Mouse (Mus musculus) hindbrain, embryonic 12.5 days (tissue): ENCODE measurements around the gene Acsbg1. TPM values are rescaled to one million over a fixed set of nuclear protein-coding genes. Genes with fewer than 3 reads are reported as not detected.
"Not testable (repeated sequence)": the region's sequence is repeated elsewhere in the genome, so short reads cannot be mapped to it uniquely, and the experiment has no call there.

Experiments
- ATAC-seq: fragments of 200-750 bp; cut with Nextera tagmentation; 2 replicates; pipeline ENCODE4 v1.8.0; 2017; ENCODE audit warnings: moderate TSS enrichment; ENCODE audit not compliant: low FRiP score
- H3K27ac ChIP-seq: fragments of 300-500 bp; sonication (generic); 2 replicates; pipeline ENCODE4 v1.5.1; 2016; ENCODE audit warnings: mild to moderate bottlenecking
- H3K27me3 ChIP-seq: fragments of 300-500 bp; sonication (generic); 2 replicates; pipeline ENCODE4 v1.6.1; 2016; ENCODE audit warnings: mild to moderate bottlenecking
- H3K36me3 ChIP-seq: fragments of 300-500 bp; sonication (generic); 2 replicates; pipeline ENCODE4 v1.6.1; 2016; ENCODE audit warnings: mild to moderate bottlenecking
- H3K4me1 ChIP-seq: fragments of 300-500 bp; sonication (generic); 2 replicates; pipeline ENCODE4 v1.6.1; 2016
- H3K4me2 ChIP-seq: fragments of 300-500 bp; sonication (generic); replicated peaks from 2 replicates; pipeline ENCODE4 v1.6.1; 2016; ENCODE audit warnings: mild to moderate bottlenecking
- H3K4me3 ChIP-seq: fragments of 300-500 bp; sonication (generic); 2 replicates; pipeline ENCODE4 v1.5.1; 2016; ENCODE audit warnings: mild to moderate bottlenecking
- H3K9ac ChIP-seq: fragments of 300-500 bp; sonication (generic); 2 replicates; pipeline ENCODE4 v1.6.1; 2016; ENCODE audit warnings: mild to moderate bottlenecking, moderate library complexity
- H3K9me3 ChIP-seq: fragments of 300-500 bp; sonication (generic); replicated peaks from 2 replicates; pipeline ENCODE4 v1.6.1; 2016; ENCODE audit warnings: mild to moderate bottlenecking
- WGBS: fragments of 180-500 bp; shearing (Covaris S2); methylation state at CpG from one replicate; pipeline ENCODE4 v1.1.7; 2016; 5-methylcytosine and 5-hydroxymethylcytosine counted together
- polyA plus RNA-seq: library from polyadenylated mRNA; unstranded; fragments of >200 nt; fragmentation: Nextera tagmentation; extraction: Ambion mirVana; gene quantifications from 2 replicates; pipeline ENCODE4 v1.2.1, GENCODE M21; 2016

Gene Acsbg1
- polyA plus RNA-seq, 1 experiment from 2014 or later: 6.0 TPM

DNA sequence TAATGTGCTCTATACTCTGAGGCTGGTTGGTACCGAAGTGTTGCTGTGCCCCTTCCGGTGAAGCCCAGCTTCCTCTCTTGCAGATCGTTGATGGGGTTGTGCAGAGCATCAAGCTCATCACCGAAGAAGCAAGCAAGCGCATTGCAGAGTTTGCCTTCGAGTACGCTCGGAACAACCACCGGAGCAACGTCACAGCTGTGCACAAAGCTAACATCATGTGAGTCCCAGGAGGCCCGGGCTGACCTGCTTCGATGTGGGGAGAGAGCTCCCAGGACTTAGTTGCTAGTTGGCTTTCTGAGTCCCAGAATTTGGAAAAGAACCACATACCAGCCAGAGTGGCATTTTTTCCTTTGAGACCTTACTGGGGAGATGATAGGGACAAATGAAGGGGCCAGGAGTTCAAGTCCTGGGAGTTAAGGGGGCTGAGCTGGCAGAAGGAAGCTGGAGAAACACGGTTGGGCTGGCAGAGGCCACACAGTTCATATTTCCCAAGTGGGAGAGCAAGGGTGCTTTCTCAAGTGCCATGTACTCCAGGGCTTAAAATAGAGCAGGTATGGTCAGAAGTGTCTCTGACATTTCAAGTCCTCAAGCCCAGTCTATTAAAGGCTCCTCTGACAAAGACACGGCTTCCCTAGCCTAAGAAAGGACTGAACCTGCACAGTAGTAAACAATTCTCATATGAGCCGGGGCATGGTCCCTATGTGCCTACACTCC lies 64.8 kb downstream of the Acsbg1 start:
- H3K36me3 ChIP-seq: peaks cover 88% of the 10 kb centered on the region
- H3K4me3 ChIP-seq: no peak overlapping the region
- WGBS: 96% methylated on average over 15 of the region's 15 CpGs
- no peaks in the 10 kb centered on the region for H3K9me3 ChIP-seq
- no peaks in the 10 kb centered on the region for H3K27me3 ChIP-seq
- H3K27ac ChIP-seq: no peak overlapping the region
- H3K4me1 ChIP-seq: no peaks in the 10 kb centered on the region
- no peak overlapping the region for H3K9ac ChIP-seq
- H3K4me2 ChIP-seq: no peak overlapping the region
- ATAC-seq: no peak

DNA sequence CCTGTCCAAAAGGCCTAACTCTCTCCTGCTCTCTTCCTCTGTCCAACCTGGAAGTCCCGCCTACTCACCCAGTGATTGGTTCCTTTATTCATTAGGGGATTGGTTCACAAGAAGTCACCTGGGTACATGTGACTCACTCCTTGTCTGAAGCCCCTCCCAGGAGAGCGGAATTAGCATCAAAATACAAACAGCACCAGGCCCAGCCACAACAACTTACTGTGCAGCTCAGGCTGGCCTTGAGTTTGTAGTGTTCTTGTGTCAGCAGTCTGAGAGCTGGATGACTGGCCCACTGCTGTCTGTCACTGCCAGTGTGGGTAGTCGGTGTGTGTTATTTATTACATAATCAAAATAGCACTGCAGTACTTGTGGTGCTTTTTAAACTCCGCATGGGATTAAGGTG lies 68.0 kb downstream of the Acsbg1 start:
- not testable (repeated sequence) for H3K9me3 ChIP-seq, H3K27me3 ChIP-seq, H3K4me2 ChIP-seq, H3K27ac ChIP-seq, H3K4me3 ChIP-seq, H3K9ac ChIP-seq, H3K4me1 ChIP-seq, ATAC-seq
- H3K36me3 ChIP-seq: peaks cover 71% of the 10 kb centered on the region
- 81% methylated on average over 4 of the region's 4 CpGs for WGBS

DNA sequence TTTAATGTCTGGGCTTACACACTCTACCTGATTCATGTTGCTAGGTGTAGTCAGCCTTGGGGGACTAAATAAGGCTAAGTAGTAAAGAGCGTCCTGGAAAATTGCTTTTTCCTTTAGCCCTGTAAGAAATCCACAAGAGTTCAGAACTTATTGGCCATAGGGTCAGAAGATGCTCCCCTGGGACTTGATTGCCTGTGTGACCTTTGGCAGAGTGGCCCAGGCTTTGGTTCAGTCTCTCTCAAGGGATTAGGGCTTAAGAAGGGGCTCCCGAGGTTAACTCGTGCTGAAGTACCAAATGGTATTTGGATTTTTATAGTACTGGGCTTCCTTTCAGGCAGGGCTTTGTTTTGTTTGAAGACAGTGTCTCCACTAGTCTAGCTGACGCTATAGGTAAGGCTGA lies 73.8 kb downstream of the Acsbg1 start:
- WGBS: 69% methylated on average over 4 of the region's 4 CpGs
- no peak overlapping the region for H3K27ac ChIP-seq
- no peak overlapping the region for H3K9ac ChIP-seq
- ATAC-seq: no peak
- no peaks in the 10 kb centered on the region for H3K27me3 ChIP-seq
- peaks cover 12% of the 10 kb centered on the region for H3K4me1 ChIP-seq
- H3K9me3 ChIP-seq: no peaks in the 10 kb centered on the region
- H3K4me2 ChIP-seq: peak overlapping the region; percentile 94; the same call in 1 of the 2 replicates
- peaks cover 20% of the 10 kb centered on the region for H3K36me3 ChIP-seq
- 0 out of 2 replicates have a peak overlapping the region, but pooled peaks have one; percentile 92 for H3K4me3 ChIP-seq

DNA sequence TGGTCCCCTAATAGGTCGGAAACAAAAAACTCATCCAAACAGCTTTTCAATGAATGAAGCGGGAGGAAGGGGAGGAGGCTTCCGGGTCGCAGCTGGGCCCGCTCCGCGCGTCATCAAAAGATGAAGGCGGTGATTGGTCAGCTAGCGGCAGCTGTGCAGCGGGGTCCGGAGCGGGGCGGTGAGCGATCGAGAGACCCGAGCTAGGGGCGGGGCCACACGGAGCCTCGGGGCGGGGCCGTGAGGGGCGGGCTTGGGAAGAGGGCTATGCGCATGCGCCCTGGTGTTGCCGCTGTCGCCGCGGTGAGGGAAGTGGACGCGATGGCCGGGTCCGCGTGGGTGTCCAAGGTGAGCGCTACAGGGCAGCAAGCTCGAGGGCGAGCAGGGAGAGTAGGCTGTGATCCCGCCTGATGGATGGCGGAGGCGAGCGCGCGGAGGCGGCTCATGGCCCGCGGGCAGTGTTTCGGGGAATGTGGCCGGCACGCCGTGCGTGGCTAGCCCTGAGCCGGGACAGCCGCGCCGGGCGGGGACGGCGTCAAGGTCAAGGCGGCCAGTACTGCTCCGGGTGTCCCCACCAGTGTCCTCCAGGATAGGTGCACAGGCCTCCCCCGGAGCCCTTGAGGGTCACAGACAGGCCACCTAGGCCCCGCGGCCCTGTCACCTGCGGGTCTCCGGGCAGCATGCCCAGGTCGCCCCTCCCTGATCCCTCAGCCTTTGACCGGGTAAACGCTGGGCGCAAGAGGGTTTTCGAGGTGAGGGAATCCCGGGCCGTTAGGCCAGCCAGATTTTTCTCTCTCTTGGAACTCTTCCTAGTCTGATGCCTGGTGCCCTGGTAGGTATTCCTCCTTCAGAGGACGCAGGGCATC lies 75.2 kb downstream of the Acsbg1 start, which contains the start of gene Idh3a:
TSS of gene Idh3a (plus strand) at position 136 of the 863 bp plus-strand sequence.
- ATAC-seq: peak; percentile 99
- Histone ChIP-seq H3K36me3 (peaks cover 8% of the 10 kb centered on the region), H3K9me3 (no peaks in the 10 kb centered on the region), H3K4me1 (peaks cover 12% of the 10 kb centered on the region), H3K4me2 (peak within 1 kb of the TSS; percentile 94), H3K9ac (peak within 1 kb of the TSS; percentile 89), H3K4me3 (peak within 1 kb of the TSS; percentile 92), H3K27me3 (no peaks in the 10 kb centered on the region), H3K27ac (no peak within 1 kb of the TSS)
- WGBS: under 1% methylated on average over 72 of the region's 73 CpGs

DNA sequence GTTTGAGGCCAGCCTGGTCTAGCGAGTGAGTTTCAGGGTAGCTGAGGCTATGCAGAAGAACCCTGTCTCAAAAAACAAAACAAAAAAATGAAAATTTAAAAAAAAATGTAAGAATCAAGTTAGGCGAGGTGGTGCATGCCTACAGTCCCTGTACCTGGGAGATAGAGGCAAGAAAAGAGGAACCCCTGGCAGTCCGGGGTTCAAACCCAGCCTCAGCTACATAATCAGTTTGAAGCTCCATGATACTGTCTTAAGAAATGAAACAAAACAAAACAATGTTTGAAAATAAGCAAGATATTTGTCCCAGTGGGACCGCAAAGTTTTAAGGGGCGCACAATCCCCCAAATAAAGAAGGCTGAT lies 75.9 kb downstream of the Acsbg1 start:
- Histone ChIP-seq H3K4me3 (peak overlapping the region; percentile 92), H3K4me2 (peak overlapping the region; percentile 94), H3K36me3 (peaks cover 5% of the 10 kb centered on the region; the same call in 1 of the 2 replicates), H3K9ac (no peak overlapping the region), H3K27me3 (no peaks in the 10 kb centered on the region), H3K9me3 (no peaks in the 10 kb centered on the region), H3K4me1 (peaks cover 12% of the 10 kb centered on the region), H3K27ac (no peak overlapping the region)
- 37% methylated on average over 5 of the region's 5 CpGs for WGBS
- ATAC-seq: peak; percentile 62

DNA sequence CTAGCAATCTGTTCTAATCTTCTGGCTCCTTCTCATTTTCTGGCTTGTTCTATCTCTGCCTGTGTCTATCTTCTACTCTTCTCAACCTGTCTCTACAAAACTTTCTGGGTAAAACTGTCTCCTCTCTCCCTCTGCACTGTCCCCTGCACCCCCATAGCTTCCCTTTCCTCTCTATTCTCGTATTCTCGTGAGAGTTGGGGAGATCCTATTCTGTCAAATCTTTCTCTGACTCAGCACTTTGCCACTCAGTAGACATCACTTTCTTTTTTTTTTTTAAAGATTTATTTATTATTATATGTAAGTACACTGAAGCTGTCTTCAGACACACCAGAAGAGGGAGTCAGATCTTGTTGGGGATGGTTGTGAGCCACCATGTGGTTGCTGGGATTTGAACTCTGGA lies 77.5 kb downstream of the Acsbg1 start:
- not testable (repeated sequence) for H3K36me3 ChIP-seq, ATAC-seq
- WGBS: 80% methylated on average over 2 of the region's 2 CpGs

DNA sequence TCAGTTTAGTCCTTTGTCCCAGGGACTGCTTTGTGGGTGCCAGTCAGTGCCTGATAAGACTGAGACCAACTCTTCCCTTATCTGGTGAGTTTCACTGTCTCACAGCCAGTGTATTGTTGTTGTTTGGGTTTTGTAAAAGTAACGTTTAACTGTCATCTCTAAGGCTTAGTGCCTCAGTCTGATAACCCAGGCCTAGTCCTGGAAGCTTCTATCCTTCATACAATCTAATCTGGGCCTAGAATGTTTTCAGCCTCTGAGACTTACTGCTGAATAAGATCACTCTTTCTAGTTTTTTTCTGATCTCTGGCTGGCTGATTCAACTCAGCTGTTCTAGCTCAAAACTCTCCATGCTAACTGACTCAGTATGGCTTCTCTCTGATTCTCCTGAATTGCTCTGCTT lies 78.0 kb downstream of the Acsbg1 start:
- H3K27me3 ChIP-seq: no peaks in the 10 kb centered on the region
- H3K4me2 ChIP-seq: no peak overlapping the region
- no peak overlapping the region for H3K9ac ChIP-seq
- 63% methylated on average over 1 of the region's 1 CpGs for WGBS
- H3K9me3 ChIP-seq: no peaks in the 10 kb centered on the region
- ATAC-seq: no peak
- no peak overlapping the region for H3K4me3 ChIP-seq
- H3K27ac ChIP-seq: no peak overlapping the region
- no peaks in the 10 kb centered on the region for H3K36me3 ChIP-seq
- peaks cover 12% of the 10 kb centered on the region for H3K4me1 ChIP-seq

More for the DNA sequence above, 77.5 kb downstream of the Acsbg1 start:
- not testable (repeated sequence) for H3K4me3 ChIP-seq, H3K9ac ChIP-seq, H3K4me2 ChIP-seq, H3K27me3 ChIP-seq, H3K27ac ChIP-seq, H3K9me3 ChIP-seq
- H3K4me1 ChIP-seq: peaks cover 12% of the 10 kb centered on the region

DNA sequence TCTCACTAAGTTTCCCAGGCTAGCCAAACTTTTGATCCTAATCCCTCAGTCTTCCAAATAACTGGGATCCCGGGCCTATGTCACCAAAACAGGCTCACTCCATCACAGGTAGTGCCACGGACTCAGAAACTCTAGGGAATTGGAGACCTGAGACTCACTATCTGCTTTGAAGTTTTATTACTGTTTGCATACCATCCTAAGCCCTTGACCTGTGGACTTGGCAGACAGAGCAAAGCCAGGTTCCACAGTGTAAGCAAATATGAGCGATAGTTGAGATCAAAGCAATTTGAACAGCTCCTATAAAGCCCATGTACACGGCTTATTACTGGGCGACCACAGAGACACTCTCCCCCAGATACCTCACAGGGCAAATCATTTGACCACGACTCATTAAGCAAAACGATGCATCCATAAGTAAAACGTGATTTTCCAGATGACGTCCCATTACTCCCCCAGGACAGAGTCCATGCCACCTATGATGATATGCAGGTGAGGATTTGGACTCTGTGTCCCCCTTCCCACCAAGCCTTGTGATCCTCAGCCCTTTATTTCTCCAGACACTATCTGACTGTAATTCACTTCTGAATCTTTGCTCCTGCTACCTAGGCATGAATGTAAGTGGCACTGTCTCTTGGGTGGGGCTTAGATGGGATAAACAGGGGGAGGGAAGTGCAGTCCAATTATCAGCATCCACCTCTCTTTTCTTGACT lies 90.4 kb downstream of the Acsbg1 start:
- no peak overlapping the region for H3K4me3 ChIP-seq
- H3K4me1 ChIP-seq: no peaks in the 10 kb centered on the region
- H3K36me3 ChIP-seq: no peaks in the 10 kb centered on the region
- H3K4me2 ChIP-seq: no peak overlapping the region
- H3K9me3 ChIP-seq: no peaks in the 10 kb centered on the region
- no peak overlapping the region for H3K9ac ChIP-seq
- no peaks in the 10 kb centered on the region for H3K27me3 ChIP-seq
- no peak overlapping the region for H3K27ac ChIP-seq
- WGBS: 85% methylated on average over 9 of the region's 9 CpGs
- no peak for ATAC-seq

DNA sequence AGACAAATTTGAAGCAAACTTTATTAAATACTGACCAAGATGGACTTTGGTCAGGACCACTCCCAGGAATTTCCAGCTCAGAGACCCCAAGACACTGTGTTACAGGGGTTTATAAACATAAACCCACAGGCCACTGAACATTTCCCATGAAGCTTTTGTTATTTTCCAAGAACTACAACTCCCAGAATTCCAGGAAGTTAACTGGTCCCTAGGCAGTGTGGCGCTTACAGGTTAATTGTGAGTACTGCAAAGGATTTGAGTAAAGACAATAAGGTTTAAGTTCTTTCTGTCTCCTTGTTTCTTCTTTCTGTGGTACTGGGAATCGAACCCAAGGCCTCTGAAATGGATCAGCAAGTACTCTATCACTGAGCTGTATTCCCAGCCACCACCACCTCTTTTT lies 92.9 kb downstream of the Acsbg1 start:
- Histone ChIP-seq H3K36me3 (no peaks in the 10 kb centered on the region), H3K9ac (no peak overlapping the region), H3K27me3 (no peaks in the 10 kb centered on the region), H3K9me3 (no peaks in the 10 kb centered on the region), H3K27ac (no peak overlapping the region), H3K4me3 (no peak overlapping the region), H3K4me2 (no peak overlapping the region), H3K4me1 (no peaks in the 10 kb centered on the region)
- ATAC-seq: no peak
- WGBS: 31% methylated on average over 2 of the region's 2 CpGs

DNA sequence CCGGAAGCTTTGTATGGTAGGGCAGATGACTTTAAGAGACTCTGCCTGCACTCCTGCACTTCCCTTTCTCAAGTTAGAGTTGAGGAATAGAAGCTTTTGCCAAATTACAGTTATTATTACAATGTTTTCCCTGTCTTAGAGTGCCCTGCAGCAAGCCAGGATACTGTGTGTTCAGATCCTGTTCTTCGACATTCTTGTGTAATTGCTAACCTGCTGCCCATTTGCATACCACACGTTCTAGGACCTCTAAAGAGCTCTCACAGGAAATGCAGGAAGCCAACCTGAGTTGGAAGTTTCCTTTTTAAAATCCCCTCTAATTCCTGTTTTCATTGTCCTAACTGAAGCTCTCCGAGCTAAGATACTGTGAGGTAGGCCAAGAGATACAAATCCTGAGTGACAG lies 94.7 kb downstream of the Acsbg1 start:
- no peak for ATAC-seq
- H3K36me3 ChIP-seq: no peaks in the 10 kb centered on the region
- no peak overlapping the region for H3K4me3 ChIP-seq
- no peaks in the 10 kb centered on the region for H3K27me3 ChIP-seq
- no peaks in the 10 kb centered on the region for H3K9me3 ChIP-seq
- no peaks in the 10 kb centered on the region for H3K4me1 ChIP-seq
- H3K4me2 ChIP-seq: no peak overlapping the region
- WGBS: 63% methylated on average over 4 of the region's 4 CpGs
- no peak overlapping the region for H3K9ac ChIP-seq
- no peak overlapping the region for H3K27ac ChIP-seq

DNA sequence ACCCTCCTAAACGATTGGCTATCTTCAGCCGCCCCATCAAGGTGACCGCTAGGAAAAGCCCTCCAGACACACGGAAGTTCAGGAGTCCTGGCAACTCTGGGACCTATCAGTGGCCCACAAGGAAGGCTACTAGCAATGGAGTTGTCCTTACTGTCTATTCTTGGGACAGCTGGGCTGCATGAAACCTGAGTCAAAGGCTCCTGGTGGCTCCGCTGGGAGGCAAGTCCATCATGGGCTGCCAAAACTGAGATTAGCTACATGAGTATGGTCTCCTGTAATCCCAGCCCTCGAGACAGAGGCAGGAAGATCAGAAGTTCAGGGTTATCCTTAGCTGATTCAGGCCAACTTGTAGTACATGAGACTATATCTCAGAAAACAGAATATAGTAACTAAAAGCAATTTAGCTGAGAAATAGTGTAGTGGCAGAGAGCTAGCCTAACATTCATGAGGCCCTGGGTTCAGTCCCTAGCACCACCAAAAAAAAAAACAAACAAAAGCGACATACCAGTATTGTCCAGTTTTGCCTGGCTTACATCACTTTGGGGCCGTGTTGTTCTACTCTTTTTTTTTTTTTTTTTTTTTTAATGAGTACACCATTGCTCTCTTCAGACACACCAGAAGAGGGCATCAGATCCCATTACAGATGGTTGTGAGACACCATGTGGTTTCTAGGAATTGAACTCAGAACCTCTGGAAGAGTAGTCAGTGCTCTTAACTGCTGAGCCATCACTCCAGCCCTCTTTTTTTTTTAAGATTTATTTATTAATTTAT lies 100.7 kb downstream of the Acsbg1 start:
- Histone ChIP-seq H3K9ac (no peak overlapping the region), H3K36me3 (no peaks in the 10 kb centered on the region), H3K4me1 (peaks cover 5% of the 10 kb centered on the region; the same call in 1 of the 2 replicates), H3K27ac (no peak overlapping the region), H3K27me3 (peaks cover 7% of the 10 kb centered on the region; the same call in 1 of the 2 replicates), H3K9me3 (no peaks in the 10 kb centered on the region), H3K4me2 (no peak overlapping the region), H3K4me3 (no peak overlapping the region)
- WGBS: 86% methylated on average over 8 of the region's 8 CpGs
- no peak; the same call in 1 of the 2 replicates for ATAC-seq
